Mouse (Mus musculus) heart, embryonic 11.5 days (tissue): ENCODE data around the gene Tjp2. TPM values are rescaled to one million over a fixed set of nuclear protein-coding genes. Genes with fewer than 3 reads are reported as not detected.

Experiments used
- ATAC-seq: fragments of 200-750 bp; cut with Nextera tagmentation; replicated peaks from 2 replicates; pipeline ENCODE4 v1.8.0; 2017; ENCODE audit warnings: moderate library complexity; ENCODE audit not compliant: insufficient number of reproducible peaks, low FRiP score, low TSS enrichment
- H3K27ac ChIP-seq: fragments of 300-500 bp; sonication (generic); 2 replicates; pipeline ENCODE4 v1.5.1; 2014; ENCODE audit warnings: mild to moderate bottlenecking, low read depth, low read length
- H3K27me3 ChIP-seq: fragments of 300-500 bp; sonication (generic); 2 replicates; pipeline ENCODE4 v1.6.1; 2014; ENCODE audit warnings: mild to moderate bottlenecking, low read length, mixed read lengths; ENCODE audit not compliant: control insufficient read depth, insufficient read depth
- H3K36me3 ChIP-seq: fragments of 300-500 bp; sonication (generic); 2 replicates; pipeline ENCODE4 v1.6.1; 2014; ENCODE audit warnings: mild to moderate bottlenecking, low read length, moderate library complexity, mixed read lengths; ENCODE audit not compliant: control insufficient read depth, insufficient read depth
- H3K4me1 ChIP-seq: fragments of 300-500 bp; sonication (generic); 2 replicates; pipeline ENCODE4 v1.6.1; 2014; ENCODE audit warnings: low read length; ENCODE audit not compliant: control insufficient read depth, insufficient read depth
- H3K4me2 ChIP-seq: fragments of 300-500 bp; sonication (generic); 2 replicates; pipeline ENCODE4 v1.6.1; 2014; ENCODE audit warnings: mild to moderate bottlenecking, moderate library complexity
- H3K4me3 ChIP-seq: fragments of 300-500 bp; sonication (generic); 2 replicates; pipeline ENCODE4 v1.5.1; 2014; ENCODE audit warnings: low read depth, low read length
- H3K9ac ChIP-seq: fragments of 300-500 bp; sonication (generic); 2 replicates; pipeline ENCODE4 v1.6.1; 2014; ENCODE audit warnings: mild to moderate bottlenecking, low read depth, low read length, moderate library complexity
- H3K9me3 ChIP-seq: fragments of 300-500 bp; sonication (generic); replicated peaks from 2 replicates; pipeline ENCODE4 v1.6.1; 2016; ENCODE audit warnings: low read length; ENCODE audit not compliant: control insufficient read depth
- WGBS: fragments of 180-500 bp; shearing (Covaris S2); extraction: QIAGEN DNeasy Blood & Tissue Kit; methylation state at CpG from one replicate; pipeline ENCODE4 v1.1.7; 2014; ENCODE audit not compliant: insufficient replicate concordance; 5-methylcytosine and 5-hydroxymethylcytosine counted together
- polyA plus RNA-seq: library from polyadenylated mRNA; unstranded; fragments of >200 nt; fragmentation: Nextera tagmentation; extraction: Ambion mirVana; gene quantifications from 2 replicates; pipeline ENCODE4 v1.2.1, GENCODE M21; 2014

The Tjp2 gene
- polyA plus RNA-seq, 1 experiment from 2014 or later: 21.3 TPM

DNA sequence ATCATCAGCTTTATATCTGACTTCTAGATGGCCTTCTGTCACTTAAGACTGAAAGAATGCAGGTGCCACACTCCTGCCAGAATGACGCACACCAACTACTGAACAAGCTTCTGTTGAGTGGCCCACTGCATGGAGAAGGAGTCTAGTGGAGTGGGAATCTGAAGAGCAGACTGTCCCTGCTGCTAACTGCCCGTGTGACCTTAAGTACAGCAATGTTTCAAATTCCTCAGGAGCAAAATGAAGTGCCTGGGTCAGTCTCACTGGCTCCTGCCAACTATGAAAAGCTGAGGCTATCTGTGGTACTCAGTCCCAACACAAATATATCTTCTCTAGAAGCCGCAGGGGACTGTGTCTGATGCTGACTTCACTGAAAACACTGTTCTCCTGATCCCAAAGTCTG lies 175.5 kb downstream of the Tjp2 start:
- H3K9ac ChIP-seq: no peak overlapping the region
- H3K27me3 ChIP-seq: no peaks in the 10 kb centered on the region
- H3K9me3 ChIP-seq: no peaks in the 10 kb centered on the region
- peak overlapping the region; percentile 64 for H3K27ac ChIP-seq
- no peak for ATAC-seq
- no peak overlapping the region for H3K4me2 ChIP-seq
- WGBS: 48% methylated on average over 3 of the region's 3 CpGs
- no peaks in the 10 kb centered on the region for H3K36me3 ChIP-seq
- H3K4me1 ChIP-seq: peaks cover 19% of the 10 kb centered on the region; the same call in 1 of the 2 replicates
- no peak overlapping the region for H3K4me3 ChIP-seq

DNA sequence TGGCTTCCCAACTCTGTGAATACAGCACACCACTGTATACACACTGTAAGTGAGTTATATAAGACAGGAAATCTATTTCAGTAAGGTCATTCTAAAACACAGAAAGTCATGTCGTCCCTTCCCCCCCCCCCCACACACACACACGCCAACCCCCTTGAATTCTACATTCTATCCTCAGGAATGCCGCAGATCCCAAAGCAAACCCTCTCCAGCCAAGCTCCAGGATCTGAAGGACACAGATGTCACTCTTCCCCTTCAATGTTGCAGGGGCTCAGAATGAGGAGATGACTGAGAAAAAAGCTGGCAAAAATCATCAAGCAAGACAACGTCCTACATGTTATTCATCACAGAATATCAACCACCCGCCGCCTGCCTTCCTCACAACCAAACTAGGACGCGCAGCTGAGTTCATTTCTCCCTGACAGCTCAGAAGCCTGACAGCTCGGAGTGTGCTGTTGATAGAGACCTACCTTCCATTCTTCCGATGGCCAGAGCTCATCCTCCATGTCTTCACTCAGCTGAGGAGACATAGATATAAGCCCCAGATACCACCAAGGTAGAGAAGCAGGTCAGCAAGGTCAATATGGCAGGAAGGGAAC lies 178.3 kb downstream of the Tjp2 start:
- no peaks in the 10 kb centered on the region for H3K36me3 ChIP-seq
- H3K9me3 ChIP-seq: no peaks in the 10 kb centered on the region
- no peak; the same call in 1 of the 2 replicates for ATAC-seq
- no peak overlapping the region for H3K4me3 ChIP-seq
- peak overlapping the region; percentile 48 for H3K4me2 ChIP-seq
- H3K27me3 ChIP-seq: no peaks in the 10 kb centered on the region
- peaks cover 10% of the 10 kb centered on the region; the same call in 1 of the 2 replicates for H3K4me1 ChIP-seq
- no peak overlapping the region for H3K9ac ChIP-seq
- H3K27ac ChIP-seq: peak overlapping the region; percentile 76
- WGBS: 50% methylated on average over 10 of the region's 10 CpGs

Other genes with a start within 250 kb of the Tjp2 start
- gene Fam189a2, start 194.0 kb downstream of the Tjp2 start, polyA plus RNA-seq: 8.3 and 9.3 TPM in 2 replicates
- 60.3 and 67.0 TPM in 2 replicates for gene Fxn, start 55.6 kb upstream of the Tjp2 start, polyA plus RNA-seq